Mouse (Mus musculus): Measurements from ENCODE around the gene Maea. TPM values are rescaled to one million over a fixed set of nuclear protein-coding genes. Genes with fewer than 3 reads are reported as not detected.

Gene Maea
- 50.1 TPM for polyA plus RNA-seq (2014; fragmentation: Illumina TruSeq; extraction: RNeasy Lipid Tissue Mini Kit (QIAGEN cat#74804))

DNA sequence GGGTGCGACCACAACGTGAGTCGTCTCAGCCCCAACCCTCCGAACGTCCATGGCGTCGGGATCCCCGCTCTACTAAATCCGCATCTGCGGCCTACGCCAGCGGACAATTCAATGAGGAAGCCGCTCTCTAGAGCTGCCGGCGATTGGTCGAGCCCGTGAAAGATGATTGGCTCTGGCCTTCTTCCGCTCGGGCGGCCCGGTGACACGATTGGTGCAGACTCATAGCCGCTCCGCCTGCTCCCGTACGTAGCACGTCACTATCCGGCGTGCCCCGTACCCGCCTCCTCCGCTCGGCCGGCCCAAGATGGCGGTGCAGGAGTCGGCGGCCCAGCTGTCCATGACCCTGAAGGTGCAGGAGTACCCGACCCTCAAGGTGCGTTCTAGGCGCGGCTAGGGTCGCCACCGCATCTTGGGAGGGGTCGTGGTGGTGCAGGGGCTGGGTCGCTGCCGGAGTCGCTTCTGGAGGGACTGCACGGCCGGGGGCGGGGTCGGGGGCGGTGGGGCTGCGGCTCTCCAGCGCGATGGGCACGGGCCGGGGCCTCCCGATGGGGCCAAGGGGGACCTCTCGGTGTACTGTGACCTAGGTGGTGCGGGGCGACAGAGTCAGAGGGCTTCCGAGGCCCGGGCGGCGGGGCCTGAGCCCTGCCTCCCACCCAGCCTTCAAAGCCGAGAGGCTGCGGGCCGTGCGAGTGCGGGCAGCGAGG is at the start of gene Maea:
Maea (plus strand) TSS at position 237 of the 704 bp plus-strand sequence.

DNA sequence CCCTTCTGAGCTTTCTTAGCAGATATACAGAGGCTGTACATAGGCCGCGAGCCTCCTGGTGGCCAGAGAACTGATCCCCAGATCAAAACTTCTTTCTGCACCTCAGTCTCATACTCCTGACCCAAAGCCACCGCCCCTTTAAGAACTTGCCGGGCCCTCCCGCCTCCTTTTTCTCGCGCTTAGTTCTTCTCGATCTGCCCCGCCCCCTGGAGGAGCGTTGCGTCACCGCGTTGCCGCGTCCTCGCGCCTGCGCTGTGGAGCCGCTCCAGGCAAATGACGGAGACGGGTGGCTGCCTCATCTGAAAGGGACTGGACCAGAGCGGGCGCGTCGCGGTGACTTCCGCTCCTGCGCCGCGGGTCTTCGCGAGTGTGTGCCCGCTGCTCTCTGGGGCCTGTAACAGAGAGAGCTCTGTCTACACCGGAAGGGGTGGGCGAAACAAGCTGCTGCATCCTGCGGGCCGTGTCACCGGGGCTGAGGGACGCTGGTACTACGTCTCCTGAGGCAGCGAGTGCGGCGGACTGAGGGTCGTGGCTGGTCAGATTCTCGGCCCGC is 43.1 kb downstream of the Maea start, which contains the start of gene Uvssa:
Uvssa (plus strand) TSS at position 248 of the 553 bp plus-strand sequence.

Other genes starting within 250 kb of the Maea start
- 0.14 TPM for gene Slc5a1, start 231.3 kb upstream of the Maea start, polyA plus RNA-seq (2014; fragmentation: Illumina TruSeq; extraction: RNeasy Lipid Tissue Mini Kit (QIAGEN cat#74804))
- 0.48 TPM for gene Spon2, start 117.1 kb upstream of the Maea start, polyA plus RNA-seq (2014; fragmentation: Illumina TruSeq; extraction: RNeasy Lipid Tissue Mini Kit (QIAGEN cat#74804))
- 38.4 TPM for gene Ctbp1, start 60.5 kb upstream of the Maea start, polyA plus RNA-seq (2014; fragmentation: Illumina TruSeq; extraction: RNeasy Lipid Tissue Mini Kit (QIAGEN cat#74804))
- 15.2 TPM for gene Uvssa, start 43.0 kb downstream of the Maea start, polyA plus RNA-seq (2014; fragmentation: Illumina TruSeq; extraction: RNeasy Lipid Tissue Mini Kit (QIAGEN cat#74804))
- not detected for gene Nkx1-1, start 98.5 kb downstream of the Maea start, polyA plus RNA-seq (2014; fragmentation: Illumina TruSeq; extraction: RNeasy Lipid Tissue Mini Kit (QIAGEN cat#74804))

Measured in ovary, adult 10 weeks (tissue).